Mouse (Mus musculus): ENCODE data around the gene Scnn1g. TPM values are rescaled to one million over a fixed set of nuclear protein-coding genes. Genes with fewer than 3 reads are reported as not detected.
A peak's percentile ranks its signal among the peaks of the same experiment; 100 is the strongest.

The Scnn1g gene
- total and polyA plus RNA-seq, 2 experiments from 2014 or later, result 0.15 to 0.26 TPM

DNA sequence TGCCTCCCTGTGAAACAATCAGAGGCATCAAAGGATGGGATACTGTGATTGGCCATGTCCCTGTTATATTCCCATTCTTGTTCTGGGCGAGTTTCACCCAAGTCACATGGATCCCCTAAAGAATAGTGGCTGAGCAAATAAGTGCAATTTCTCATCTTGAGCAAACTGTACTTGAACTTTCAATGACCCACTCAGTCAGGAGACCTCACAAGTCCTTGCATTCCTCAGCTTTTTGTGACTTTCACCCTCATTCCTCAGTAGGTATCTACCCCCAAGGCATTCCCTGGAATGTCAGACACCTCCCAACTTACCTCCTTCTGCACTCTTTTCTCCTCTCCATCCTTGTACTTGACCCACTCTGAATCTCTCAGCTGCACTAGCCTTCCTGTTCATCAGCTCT, 44.3 kb downstream of the Scnn1g start:
- WGBS, result 62% methylated on average over 1 of the region's 1 CpGs
- H3K36me3 ChIP-seq (ENCODE audit: insufficient read depth, low read length), result no peaks in the 10 kb centered on the region
- no peak overlapping the region for H3K4me3 ChIP-seq (ENCODE audit: low read length)
- H3K9ac ChIP-seq (replicated peaks; ENCODE audit: low read length), result no peak overlapping the region
- ATAC-seq (no peak), DNase-seq (ENCODE audit: low spot score) (no peak)
- TF ChIP-seq CTCF (IDR thresholded peaks at IDR 0.05; ENCODE audit: low read depth), result no peak
- no peaks in the 10 kb centered on the region for H3K27me3 ChIP-seq (ENCODE audit: insufficient read depth, low read length)
- no peak overlapping the region for H3K4me2 ChIP-seq (ENCODE audit: low read depth, low read length)
- H3K4me1 ChIP-seq (ENCODE audit: insufficient read depth, low read length), result no peaks in the 10 kb centered on the region
- H3K9me3 ChIP-seq (ENCODE audit: low read length), result no peaks in the 10 kb centered on the region
- H3K27ac ChIP-seq, result no peak overlapping the region

DNA sequence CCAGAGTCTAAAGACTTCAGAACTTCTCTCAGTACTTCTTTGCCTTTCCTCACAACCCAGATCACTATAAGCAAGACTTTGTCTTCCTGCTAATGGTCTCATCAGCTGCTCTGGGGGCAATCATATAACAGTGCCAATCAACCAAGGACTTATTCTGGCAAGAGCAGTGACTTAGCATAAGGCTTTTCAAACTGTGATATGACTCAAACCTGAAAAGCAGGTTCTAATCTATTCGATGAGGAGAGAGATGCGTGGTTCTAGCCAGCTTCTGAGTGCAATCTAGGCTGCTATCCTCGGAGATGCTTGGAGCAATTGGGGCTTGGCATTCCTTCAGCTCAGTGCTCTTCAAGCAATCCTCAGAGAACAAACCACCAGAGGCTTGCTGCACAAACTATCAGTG, 44.7 kb downstream of the Scnn1g start:
- DNase-seq (ENCODE audit: low spot score) (no peak), ATAC-seq (no peak)
- WGBS, result 86% methylated on average over 3 of the region's 3 CpGs
- H3K9ac ChIP-seq (replicated peaks; ENCODE audit: low read length), result no peak overlapping the region
- H3K4me1 ChIP-seq (ENCODE audit: insufficient read depth, low read length), result no peaks in the 10 kb centered on the region
- H3K36me3 ChIP-seq (ENCODE audit: insufficient read depth, low read length), result no peaks in the 10 kb centered on the region
- no peak overlapping the region for H3K27ac ChIP-seq
- no peaks in the 10 kb centered on the region for H3K27me3 ChIP-seq (ENCODE audit: insufficient read depth, low read length)
- H3K4me3 ChIP-seq (ENCODE audit: low read length), result no peak overlapping the region
- H3K4me2 ChIP-seq (ENCODE audit: low read depth, low read length), result no peak overlapping the region
- TF ChIP-seq CTCF (IDR thresholded peaks at IDR 0.05; ENCODE audit: low read depth), result no peak
- H3K9me3 ChIP-seq (ENCODE audit: low read length), result no peaks in the 10 kb centered on the region

DNA sequence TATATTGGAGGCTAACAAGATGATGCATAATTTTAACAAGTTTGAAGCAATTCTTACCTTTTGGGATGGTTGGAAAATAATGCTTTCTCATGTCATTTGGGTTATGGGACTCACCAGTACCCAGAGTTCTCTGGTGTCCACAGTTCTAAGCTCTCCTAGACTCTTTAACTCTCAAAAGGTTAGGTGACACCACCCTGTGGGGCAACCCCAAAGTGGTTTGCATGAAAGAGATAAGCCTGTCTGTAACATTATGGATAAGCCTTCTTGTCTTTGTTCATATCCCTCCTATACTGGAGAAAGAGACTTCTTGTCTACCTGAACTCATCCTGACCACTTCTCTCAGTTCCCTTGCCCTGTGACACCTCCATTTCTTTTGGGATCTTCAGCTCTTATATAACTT, 45.1 kb downstream of the Scnn1g start:
- H3K36me3 ChIP-seq (ENCODE audit: insufficient read depth, low read length), result no peaks in the 10 kb centered on the region
- no peak overlapping the region for H3K27ac ChIP-seq
- no peak overlapping the region for H3K4me3 ChIP-seq (ENCODE audit: low read length)
- H3K27me3 ChIP-seq (ENCODE audit: insufficient read depth, low read length), result no peaks in the 10 kb centered on the region
- no peak for ATAC-seq
- no peak for DNase-seq (ENCODE audit: low spot score)
- H3K9me3 ChIP-seq (ENCODE audit: low read length), result no peaks in the 10 kb centered on the region
- no peak overlapping the region for H3K9ac ChIP-seq (replicated peaks; ENCODE audit: low read length)
- no peak for TF ChIP-seq CTCF (IDR thresholded peaks at IDR 0.05; ENCODE audit: low read depth)
- no peak overlapping the region for H3K4me2 ChIP-seq (ENCODE audit: low read depth, low read length)
- no peaks in the 10 kb centered on the region for H3K4me1 ChIP-seq (ENCODE audit: insufficient read depth, low read length)

GRCm38 (mm10) chr7:121782188-121782909, 48.1 kb downstream of the Scnn1g start:
- 68% methylated on average over 3 of the region's 3 CpGs for WGBS
- DNase-seq (ENCODE audit: low spot score) (no peak), ATAC-seq (no peak)
- Histone ChIP-seq H3K9ac (replicated peaks; ENCODE audit: low read length) (no peak overlapping the region), H3K4me1 (ENCODE audit: insufficient read depth, low read length) (no peaks in the 10 kb centered on the region), H3K36me3 (ENCODE audit: insufficient read depth, low read length) (no peaks in the 10 kb centered on the region), H3K4me3 (ENCODE audit: low read length) (no peak overlapping the region), H3K9me3 (ENCODE audit: low read length) (no peaks in the 10 kb centered on the region), H3K27ac (no peak overlapping the region), H3K4me2 (ENCODE audit: low read depth, low read length) (no peak overlapping the region), H3K27me3 (ENCODE audit: insufficient read depth, low read length) (no peaks in the 10 kb centered on the region)
- no peak for TF ChIP-seq CTCF (IDR thresholded peaks at IDR 0.05; ENCODE audit: low read depth)

GRCm38 (mm10) chr7:121785651-121786228, 51.5 kb downstream of the Scnn1g start:
- ATAC-seq, result peak; percentile 43; the same call in 1 of the 2 replicates
- H3K27ac ChIP-seq, result no peak overlapping the region
- H3K4me3 ChIP-seq (ENCODE audit: low read length), result no peak overlapping the region
- WGBS, result 58% methylated on average over 8 of the region's 8 CpGs
- no peaks in the 10 kb centered on the region for H3K9me3 ChIP-seq (ENCODE audit: low read length)
- H3K4me1 ChIP-seq (ENCODE audit: insufficient read depth, low read length), result no peaks in the 10 kb centered on the region
- no peaks in the 10 kb centered on the region for H3K27me3 ChIP-seq (ENCODE audit: insufficient read depth, low read length)
- no peak for TF ChIP-seq CTCF (IDR thresholded peaks at IDR 0.05; ENCODE audit: low read depth)
- H3K36me3 ChIP-seq (ENCODE audit: insufficient read depth, low read length), result no peaks in the 10 kb centered on the region
- H3K9ac ChIP-seq (replicated peaks; ENCODE audit: low read length), result no peak overlapping the region
- no peak overlapping the region for H3K4me2 ChIP-seq (ENCODE audit: low read depth, low read length)
- DNase-seq (ENCODE audit: low spot score), result no peak

- Histone ChIP-seq H3K27me3 (ENCODE audit: insufficient read depth, low read length) (no peaks in the 10 kb centered on the region), H3K4me2 (ENCODE audit: low read depth, low read length) (no peak overlapping the region), H3K36me3 (ENCODE audit: insufficient read depth, low read length) (no peaks in the 10 kb centered on the region), H3K9ac (replicated peaks; ENCODE audit: low read length) (no peak overlapping the region), H3K27ac (no peak overlapping the region), H3K4me3 (ENCODE audit: low read length) (no peak overlapping the region), H3K9me3 (ENCODE audit: low read length) (no peaks in the 10 kb centered on the region), H3K4me1 (ENCODE audit: insufficient read depth, low read length) (no peaks in the 10 kb centered on the region)
- WGBS, result 79% methylated on average over 9 of the region's 9 CpGs
- DNase-seq (ENCODE audit: low spot score) (no peak), ATAC-seq (no peak)
- TF ChIP-seq CTCF (IDR thresholded peaks at IDR 0.05; ENCODE audit: low read depth), result no peak
These were observed 63.5 kb downstream of the Scnn1g start for GRCm38 (mm10) chr7:121797781-121798180.

DNA sequence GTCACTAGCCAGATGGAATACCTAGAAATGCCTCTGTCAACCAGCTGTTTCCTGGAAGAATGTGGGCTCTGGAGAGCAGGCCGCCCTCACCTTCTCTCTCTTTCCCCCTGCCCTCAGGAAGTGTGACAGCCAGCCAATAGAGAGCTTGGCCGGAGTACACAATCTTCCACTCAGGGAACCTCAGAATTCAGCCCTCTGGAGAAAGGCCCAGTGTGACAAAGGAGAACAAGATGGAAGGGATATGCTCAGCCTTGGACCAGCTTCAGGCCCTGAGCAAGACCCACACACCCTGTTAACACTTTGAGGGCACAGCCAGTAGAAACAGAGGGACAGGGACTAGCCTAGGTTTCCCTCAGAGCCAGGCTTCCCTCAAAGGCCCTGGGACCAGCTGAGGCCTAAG, 68.2 kb downstream of the Scnn1g start:
- Histone ChIP-seq H3K36me3 (ENCODE audit: insufficient read depth, low read length) (no peaks in the 10 kb centered on the region), H3K9ac (replicated peaks; ENCODE audit: low read length) (no peak overlapping the region), H3K9me3 (ENCODE audit: low read length) (no peaks in the 10 kb centered on the region), H3K4me2 (ENCODE audit: low read depth, low read length) (no peak overlapping the region), H3K27ac (no peak overlapping the region), H3K4me3 (ENCODE audit: low read length) (no peak overlapping the region), H3K4me1 (ENCODE audit: insufficient read depth, low read length) (no peaks in the 10 kb centered on the region), H3K27me3 (ENCODE audit: insufficient read depth, low read length) (no peaks in the 10 kb centered on the region)
- WGBS, result 65% methylated on average over 2 of the region's 2 CpGs
- no peak for TF ChIP-seq CTCF (IDR thresholded peaks at IDR 0.05; ENCODE audit: low read depth)
- 0 out of 2 replicates have a peak, but pooled peaks have one; percentile 12 for ATAC-seq
- no peak for DNase-seq (ENCODE audit: low spot score)
